Mouse (Mus musculus) left cerebral cortex, adult 11 months (tissue): ENCODE results near the gene Dmrtb1.

Experiments
- DNase-seq: peaks from one replicate; pipeline ENCODE4 v3.0.0; 2022; ENCODE audit warnings: low spot score

The Dmrtb1 gene

DNA sequence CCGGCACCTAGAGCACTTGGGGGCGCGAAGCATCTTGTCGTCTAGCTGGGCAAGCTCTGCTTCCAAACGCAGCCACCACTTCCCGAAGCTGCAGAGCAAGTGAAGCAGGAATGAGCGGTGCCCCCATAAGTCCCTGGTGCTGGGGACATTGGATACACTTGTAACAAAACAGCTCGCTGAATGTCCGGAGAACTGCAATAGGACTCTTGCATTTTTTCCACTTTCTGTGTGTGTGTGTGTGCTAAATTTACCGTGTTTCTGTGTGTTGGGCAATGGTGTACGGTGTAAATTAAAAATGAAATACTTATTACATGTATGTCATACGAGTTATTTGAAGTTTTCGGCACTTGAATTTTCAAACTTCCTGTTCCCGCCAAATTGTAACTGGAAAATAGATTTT lies at the start of gene Dmrtb1:
TSS of gene Dmrtb1 (minus strand) at position 101 of the 400 bp plus-strand sequence.
- DNase-seq: no peak

- no peak for DNase-seq
Measured at GRCm38 (mm10) chr4:107733603-107734002, 49.6 kb upstream of the Dmrtb1 start.

GRCm38 (mm10) chr4:107732624-107733023 lies 48.6 kb upstream of the Dmrtb1 start:
- no peak for DNase-seq

DNA sequence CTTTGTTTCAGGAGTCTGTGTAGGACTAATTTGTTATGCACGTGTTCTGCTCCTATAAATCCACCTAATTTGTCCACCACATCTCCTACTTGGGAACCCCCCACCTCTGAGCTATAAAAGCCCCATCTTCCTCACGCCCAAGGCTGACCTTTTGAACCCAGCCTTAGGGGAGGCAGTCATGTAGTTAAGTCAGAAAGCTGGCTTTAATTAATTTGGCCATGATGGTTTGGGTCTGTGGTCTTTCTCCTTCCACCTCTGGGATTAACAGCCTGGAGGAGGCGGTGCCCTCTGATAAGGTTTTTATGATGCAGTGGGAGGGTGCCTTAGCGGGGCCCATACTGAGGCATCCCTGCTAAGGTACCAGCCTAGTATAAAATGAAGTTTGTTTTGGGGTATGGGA lies 48.2 kb upstream of the Dmrtb1 start:
- no peak for DNase-seq

DNA sequence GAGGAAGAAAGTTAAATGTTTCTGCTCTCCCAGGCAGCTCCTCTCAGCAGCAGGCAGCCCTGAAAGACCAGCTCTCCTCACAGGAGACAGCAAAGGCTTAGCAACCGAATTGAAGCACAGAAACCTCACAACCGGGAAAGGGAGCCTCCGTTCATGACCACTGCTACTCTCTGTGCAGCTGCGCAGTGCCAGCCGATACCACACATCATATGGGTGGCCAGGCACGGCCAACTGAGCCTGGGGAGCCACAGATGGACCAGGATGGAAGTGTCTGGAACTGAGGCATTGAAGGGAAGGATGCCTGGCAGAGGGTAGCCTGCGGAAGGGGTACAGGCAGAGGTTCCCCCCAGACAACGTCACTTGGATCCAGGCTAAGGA lies 47.0 kb upstream of the Dmrtb1 start:
- no peak for DNase-seq

GRCm38 (mm10) chr4:107730391-107731087 lies 46.5 kb upstream of the Dmrtb1 start:
- no peak for DNase-seq

GRCm38 (mm10) chr4:107725432-107725831 lies 41.4 kb upstream of the Dmrtb1 start:
- DNase-seq: no peak

- no peak for DNase-seq
Measured at GRCm38 (mm10) chr4:107720043-107720830, 36.2 kb upstream of the Dmrtb1 start.

- no peak for DNase-seq
Measured at GRCm38 (mm10) chr4:107719161-107719560, 35.1 kb upstream of the Dmrtb1 start.

DNA sequence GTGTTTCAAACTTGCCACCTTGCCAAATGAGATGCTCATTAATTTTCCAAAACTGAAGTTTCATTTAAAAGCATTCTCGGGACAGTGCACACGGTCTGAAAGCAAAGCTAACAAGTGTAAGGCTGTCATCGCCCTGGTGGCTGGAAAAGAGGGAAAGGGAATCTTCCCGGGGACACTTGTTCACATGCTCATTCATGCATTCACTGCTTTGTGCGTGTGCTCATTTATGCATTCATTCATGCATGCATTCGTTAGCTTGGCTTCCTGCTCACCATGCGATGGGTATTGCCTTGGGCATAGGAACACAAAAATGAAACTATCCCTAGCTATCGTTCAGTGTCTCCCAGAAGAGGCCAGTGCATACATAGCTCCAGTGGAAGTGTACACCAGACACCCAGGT lies 34.7 kb upstream of the Dmrtb1 start:
- DNase-seq: no peak

GRCm38 (mm10) chr4:107717718-107718313 lies 33.8 kb upstream of the Dmrtb1 start:
- DNase-seq: peak; percentile 49

- peak; percentile 22 for DNase-seq
Measured at GRCm38 (mm10) chr4:107716754-107717299, 32.8 kb upstream of the Dmrtb1 start.

- DNase-seq: no peak
Measured at GRCm38 (mm10) chr4:107706884-107707283, 22.9 kb upstream of the Dmrtb1 start.

- DNase-seq: no peak
Measured at GRCm38 (mm10) chr4:107704185-107704584, 20.2 kb upstream of the Dmrtb1 start.

DNA sequence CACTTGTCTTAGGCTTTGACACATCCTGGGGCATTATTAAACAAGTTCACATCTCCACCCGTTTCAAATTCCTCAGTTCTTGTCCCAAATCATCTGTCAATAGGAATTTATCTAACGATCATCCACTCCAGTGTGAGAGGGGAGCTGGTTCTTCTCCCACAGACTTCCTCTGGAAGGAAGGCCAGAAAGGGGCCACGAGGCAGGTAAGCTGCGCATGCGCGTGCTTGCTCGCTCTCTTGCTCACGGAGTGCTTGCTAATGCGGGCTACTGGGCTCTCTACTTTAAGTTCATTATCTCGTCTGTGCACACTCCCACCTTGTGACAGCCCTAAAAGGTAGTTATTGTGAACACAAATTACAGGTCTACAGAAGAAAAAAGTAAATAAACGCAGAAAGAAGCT lies 17.6 kb upstream of the Dmrtb1 start:
- no peak for DNase-seq

DNA sequence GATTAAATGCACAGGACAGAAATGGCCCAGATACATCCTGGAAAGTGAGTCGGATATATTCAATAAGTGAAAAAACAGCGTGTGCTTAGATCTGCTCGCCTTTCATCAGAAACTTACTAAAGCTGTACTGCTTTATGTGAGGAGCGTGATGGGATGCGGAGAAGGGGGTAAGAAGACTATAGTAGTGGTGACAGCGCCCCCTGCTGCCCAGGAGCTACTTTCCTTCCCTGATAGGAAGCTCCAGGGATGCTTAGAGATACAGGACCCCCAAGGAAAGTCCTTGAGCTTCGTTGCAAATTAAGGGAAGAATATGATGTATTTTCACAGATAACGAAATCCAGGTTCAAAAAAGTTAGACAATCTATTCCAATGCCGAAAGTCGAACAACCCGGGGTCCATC lies 17.1 kb upstream of the Dmrtb1 start:
- DNase-seq: peak; percentile 37

DNA sequence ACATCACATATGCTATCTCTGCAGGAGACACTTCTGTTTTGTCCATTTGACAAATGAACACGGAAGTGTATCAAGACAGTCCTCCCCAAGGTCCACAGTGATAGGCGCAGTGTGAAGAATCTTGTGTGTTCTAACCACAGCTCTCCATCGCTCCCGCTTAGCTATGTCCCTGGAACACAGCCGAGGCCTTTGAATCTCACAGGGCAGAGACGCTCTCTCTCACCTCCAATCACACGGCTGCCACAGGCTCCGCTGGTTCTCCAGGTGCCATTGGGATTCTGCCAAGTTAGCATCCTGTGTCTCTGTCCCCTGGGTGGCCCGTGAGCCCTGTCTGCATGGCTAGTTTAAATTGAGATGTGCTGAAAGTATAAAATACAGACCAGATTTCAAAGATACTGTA lies 15.2 kb upstream of the Dmrtb1 start:
- no peak for DNase-seq

- no peak for DNase-seq
Measured at GRCm38 (mm10) chr4:107693816-107694215, 9.8 kb upstream of the Dmrtb1 start.

DNA sequence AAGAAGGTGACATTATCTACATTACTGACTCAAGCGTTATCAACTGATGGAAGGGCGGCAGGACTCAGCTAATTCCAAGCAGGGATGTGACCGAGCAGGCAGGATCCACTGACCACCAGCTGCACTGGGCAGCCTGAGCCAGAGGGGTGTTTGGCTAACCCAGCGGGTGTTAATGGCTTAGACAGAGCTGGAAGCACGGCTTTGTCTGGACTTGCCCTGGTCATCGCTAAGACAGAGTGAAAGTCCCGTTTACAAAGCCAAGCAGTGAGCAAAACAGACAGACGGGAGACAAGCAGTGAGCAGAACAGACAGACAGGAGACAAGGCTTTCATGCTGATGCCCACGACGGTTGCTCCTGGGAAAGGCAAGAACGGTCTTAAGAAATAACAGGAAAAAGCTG lies 4.2 kb upstream of the Dmrtb1 start:
- DNase-seq: no peak

GRCm38 (mm10) chr4:107687127-107687526 lies 3.1 kb upstream of the Dmrtb1 start:
- DNase-seq: no peak

DNA sequence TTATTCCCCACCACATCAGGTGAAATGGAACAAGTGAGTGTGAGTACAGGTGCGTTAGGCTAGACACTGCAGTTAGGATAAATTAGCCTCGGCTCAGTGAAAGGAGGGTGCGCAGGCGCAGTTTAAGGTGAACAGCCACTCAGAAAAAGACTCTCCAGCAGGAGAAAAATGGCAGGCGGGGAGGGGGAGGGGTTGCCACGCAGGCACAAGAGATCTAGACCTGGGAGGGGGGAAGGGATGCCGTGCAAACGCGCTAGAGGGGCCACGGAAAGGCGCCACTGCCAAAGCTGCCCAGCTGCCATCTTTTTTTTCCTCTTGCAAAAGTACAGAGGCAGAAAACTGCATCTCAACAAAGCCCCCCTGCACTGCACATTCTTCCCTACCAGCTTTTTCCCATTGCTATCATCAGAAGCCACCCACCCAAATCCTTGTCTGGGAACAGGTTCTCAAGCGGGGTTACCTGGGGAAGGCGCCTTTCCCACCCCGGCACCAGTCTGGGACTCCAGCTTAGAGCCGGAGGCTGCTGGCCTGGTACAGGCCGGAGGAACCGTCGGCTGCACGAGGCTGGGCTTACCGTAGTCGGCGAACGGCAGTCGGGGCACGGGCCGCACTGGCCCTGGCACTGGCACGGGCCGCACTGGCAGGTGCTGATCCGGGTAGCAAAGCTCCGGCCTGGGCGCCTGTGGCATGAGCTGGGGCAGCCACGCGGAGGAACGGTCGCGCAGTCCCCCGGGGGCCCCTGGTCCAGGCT lies 849 bp downstream of the Dmrtb1 start:
- no peak for DNase-seq
